Mouse (Mus musculus) liver, embryonic 14.5 days (tissue): ENCODE data around the gene Tpo. TPM values are rescaled to one million over a fixed set of nuclear protein-coding genes. Genes with fewer than 3 reads are reported as not detected.

Experiments used
- ATAC-seq: fragments of 200-750 bp; cut with Nextera tagmentation; 2 replicates; pipeline ENCODE4 v1.8.0; 2017; ENCODE audit warnings: moderate number of reproducible peaks, mild to moderate bottlenecking, moderate library complexity; ENCODE audit not compliant: insufficient read depth
- DNase-seq, 3 experiments: peaks; one replicate each; pipeline ENCODE4 v3.0.0-alpha.2; 2012 to 2013; ENCODE audit warnings: low read depth in 3 of 3, low spot score in 3 of 3
- H3K27ac ChIP-seq: fragments of 300-500 bp; sonication (generic); 2 replicates; pipeline ENCODE4 v1.5.1; 2014; ENCODE audit warnings: moderate library complexity, mild to moderate bottlenecking, control low read depth, inconsistent platforms
- H3K27me3 ChIP-seq: fragments of 300-500 bp; sonication (generic); 2 replicates; pipeline ENCODE4 v1.6.1; 2014; ENCODE audit warnings: mild to moderate bottlenecking, low read length, moderate library complexity; ENCODE audit not compliant: control insufficient read depth, insufficient read depth
- H3K36me3 ChIP-seq: fragments of 300-500 bp; sonication (generic); replicated peaks from 2 replicates; pipeline ENCODE4 v1.6.1; 2014; ENCODE audit warnings: low read depth; ENCODE audit not compliant: control insufficient read depth, insufficient read depth
- H3K4me1 ChIP-seq, 2 experiments: fragments of 200-500 bp in 1 of 2; fragments of 300-500 bp in 1 of 2; sonication (generic) in 1 of 2; replicated peaks; 2 replicates each; pipeline ENCODE4 v1.6.1; 2012 to 2014; ENCODE audit warnings: antibody characterized with exemption in 1 of 2, inconsistent platforms in 1 of 2, low read length in 1 of 2; ENCODE audit not compliant: control insufficient read depth in 2 of 2, insufficient read depth in 2 of 2
- H3K4me2 ChIP-seq: fragments of 300-500 bp; sonication (generic); 2 replicates; pipeline ENCODE4 v1.6.1; 2014; ENCODE audit warnings: low read depth, mild to moderate bottlenecking, control low read depth, moderate library complexity
- H3K4me3 ChIP-seq, 2 experiments: fragments of 200-500 bp in 1 of 2; fragments of 300-500 bp in 1 of 2; sonication (generic) in 1 of 2; 2 replicates each; pipeline ENCODE4 v1.5.1; 2012 to 2014; ENCODE audit warnings: low read depth in 2 of 2, low read length in 2 of 2, mild to moderate bottlenecking in 2 of 2, control low read depth in 1 of 2, inconsistent platforms in 1 of 2, moderate library complexity in 1 of 2; ENCODE audit not compliant: insufficient read depth in 1 of 2
- H3K9ac ChIP-seq: fragments of 300-500 bp; sonication (generic); replicated peaks from 2 replicates; pipeline ENCODE4 v1.6.1; 2014; ENCODE audit warnings: mild to moderate bottlenecking, control low read depth, moderate library complexity
- H3K9me3 ChIP-seq: fragments of 300-500 bp; sonication (generic); 2 replicates; pipeline ENCODE4 v1.6.1; 2016; ENCODE audit warnings: low read length, mixed read lengths; ENCODE audit not compliant: control insufficient read depth
- CTCF ChIP-seq: IDR thresholded peaks from 2 replicates; pipeline ENCODE4 v1.5.1; 2016; ENCODE audit warnings: antibody characterized with exemption, low read depth, control low read depth
- EP300 ChIP-seq: IDR thresholded peaks from 2 replicates; pipeline ENCODE4 v1.6.1; 2016; ENCODE audit warnings: antibody characterized with exemption, low read depth
- WGBS: fragments of 180-500 bp; shearing (Covaris S2); extraction: QIAGEN DNeasy Blood & Tissue Kit; methylation state at CpG from one replicate; pipeline ENCODE4 v1.1.7; 2014; ENCODE audit not compliant: insufficient replicate concordance; 5-methylcytosine and 5-hydroxymethylcytosine counted together
- polyA plus RNA-seq, 2 experiments: library from polyadenylated mRNA; depleted of rRNA in 1 of 2; stranded (reverse) in 1 of 2; unstranded in 1 of 2; fragments of >200 nt; fragmentation: Nextera tagmentation in 1 of 2; extraction: Ambion mirVana in 1 of 2; gene quantifications; 2 replicates each; pipeline versions ENCODE4 v1.2.1 to v1.2.3; 2012 to 2014

Gene Tpo
- polyA plus RNA-seq, 2 experiments, result not detected

- TF ChIP-seq EP300, result no peak
- TF ChIP-seq CTCF, result no peak
- no peak overlapping the region for H3K9ac ChIP-seq
- H3K4me3 ChIP-seq, result no peak overlapping the region
- H3K4me1 ChIP-seq, result no peaks in the 10 kb centered on the region
- no peak overlapping the region for H3K27ac ChIP-seq
- no peaks in the 10 kb centered on the region for H3K9me3 ChIP-seq
- DNase-seq (no peak), ATAC-seq (no peak)
- WGBS, result 37% methylated on average over 6 of the region's 6 CpGs
- H3K36me3 ChIP-seq, result no peaks in the 10 kb centered on the region
- H3K4me2 ChIP-seq, result no peak overlapping the region
- no peaks in the 10 kb centered on the region for H3K27me3 ChIP-seq
These were observed 70.3 kb downstream of the Tpo start for GRCm38 (mm10) chr12:30062118-30062505.

- no peak for DNase-seq
- no peaks in the 10 kb centered on the region for H3K4me1 ChIP-seq
- H3K9ac ChIP-seq, result no peak overlapping the region
- 41% methylated on average over 1 of the region's 1 CpGs for WGBS
- no peaks in the 10 kb centered on the region for H3K9me3 ChIP-seq
- no peaks in the 10 kb centered on the region for H3K36me3 ChIP-seq
- H3K27me3 ChIP-seq, result no peaks in the 10 kb centered on the region
- no peak overlapping the region for H3K4me3 ChIP-seq
- H3K27ac ChIP-seq, result no peak overlapping the region
- no peak for ATAC-seq
- TF ChIP-seq CTCF (no peak), EP300 (no peak)
- no peak overlapping the region for H3K4me2 ChIP-seq
These were observed 70.8 kb downstream of the Tpo start for GRCm38 (mm10) chr12:30061503-30062117.

GRCm38 (mm10) chr12:30058044-30058443, 74.4 kb downstream of the Tpo start:
- H3K4me1 ChIP-seq, result no peaks in the 10 kb centered on the region
- H3K4me3 ChIP-seq, result no peak overlapping the region
- no peak overlapping the region for H3K9ac ChIP-seq
- H3K27me3 ChIP-seq, result no peaks in the 10 kb centered on the region
- H3K9me3 ChIP-seq, result no peaks in the 10 kb centered on the region
- no peak overlapping the region for H3K4me2 ChIP-seq
- no peak for ATAC-seq
- H3K27ac ChIP-seq, result no peak overlapping the region
- H3K36me3 ChIP-seq, result no peaks in the 10 kb centered on the region
- TF ChIP-seq EP300, result no peak
- no peak for DNase-seq
- WGBS, result 42% methylated on average over 6 of the region's 6 CpGs

GRCm38 (mm10) chr12:30054761-30055540, 77.5 kb downstream of the Tpo start:
- Histone ChIP-seq H3K9ac (no peak overlapping the region), H3K4me1 (no peaks in the 10 kb centered on the region), H3K4me2 (no peak overlapping the region), H3K27ac (no peak overlapping the region), H3K9me3 (no peaks in the 10 kb centered on the region), H3K4me3 (no peak overlapping the region), H3K36me3 (no peaks in the 10 kb centered on the region), H3K27me3 (no peaks in the 10 kb centered on the region)
- TF ChIP-seq CTCF (no peak), EP300 (no peak)
- DNase-seq (no peak), ATAC-seq (no peak)
- 57% methylated on average over 11 of the region's 11 CpGs for WGBS

- TF ChIP-seq CTCF (peak; percentile 71), EP300 (no peak)
- Histone ChIP-seq H3K27me3 (no peaks in the 10 kb centered on the region), H3K9ac (no peak overlapping the region), H3K36me3 (no peaks in the 10 kb centered on the region), H3K9me3 (no peaks in the 10 kb centered on the region), H3K4me2 (no peak overlapping the region), H3K4me3 (no peak overlapping the region), H3K27ac (no peak overlapping the region), H3K4me1 (no peaks in the 10 kb centered on the region)
- WGBS, result 13% methylated on average over 4 of the region's 4 CpGs
- DNase-seq (peak in 1 of 3 experiments; percentile 6), ATAC-seq (no peak)
These were observed 82.2 kb downstream of the Tpo start for GRCm38 (mm10) chr12:30050235-30050634.
